Mouse (Mus musculus) liver, adult 2 months (tissue): Measurements from ENCODE around the gene Cactin. TPM values are rescaled to one million over a fixed set of nuclear protein-coding genes. Genes with fewer than 3 reads are reported as not detected.
A peak's percentile ranks its signal among the peaks of the same experiment; 100 is the strongest.

ENCODE experiments used
- DNase-seq: peaks from one replicate; pipeline ENCODE4 v3.0.0-alpha.2; 2011; ENCODE audit warnings: low read depth, low spot score; ENCODE audit errors: extremely low read depth
- H3K27ac ChIP-seq: fragments of 200-500 bp; replicated peaks from 2 replicates; pipeline ENCODE4 v1.5.1; 2012; ENCODE audit warnings: low read depth, mild to moderate bottlenecking, control low read depth, inconsistent platforms, low read length; ENCODE audit not compliant: insufficient read depth
- H3K27me3 ChIP-seq: fragments of 200-500 bp; 2 replicates; pipeline ENCODE4 v1.6.1; 2012; ENCODE audit warnings: mild to moderate bottlenecking, moderate library complexity, low read length, inconsistent platforms; ENCODE audit not compliant: control insufficient read depth, insufficient read depth
- H3K36me3 ChIP-seq: fragments of 200-500 bp; 2 replicates; pipeline ENCODE4 v1.6.1; 2012; ENCODE audit warnings: low read length, inconsistent platforms; ENCODE audit not compliant: control insufficient read depth, insufficient read depth
- H3K4me1 ChIP-seq: fragments of 200-500 bp; 2 replicates; pipeline ENCODE4 v1.6.1; 2011; ENCODE audit warnings: low read length; ENCODE audit not compliant: control insufficient read depth, insufficient read depth
- H3K4me3 ChIP-seq: fragments of 200-500 bp; 2 replicates; pipeline ENCODE4 v1.5.1; 2011; ENCODE audit warnings: low read depth, mild to moderate bottlenecking, control low read depth, low read length, moderate library complexity; ENCODE audit not compliant: insufficient read depth
- H3K79me2 ChIP-seq: fragments of 200-500 bp; 2 replicates; pipeline ENCODE4 v1.6.1; 2012; ENCODE audit warnings: inconsistent platforms, mild to moderate bottlenecking, low read length, moderate library complexity; ENCODE audit not compliant: control insufficient read depth, insufficient read depth
- H3K9ac ChIP-seq: fragments of 200-500 bp; 2 replicates; pipeline ENCODE4 v1.6.1; 2012; ENCODE audit warnings: low read depth, mild to moderate bottlenecking, control low read depth, inconsistent platforms, low read length
- CTCF ChIP-seq: fragments of 200-500 bp; IDR thresholded peaks from 2 replicates; pipeline ENCODE4 v1.5.1; 2011; ENCODE audit warnings: low read depth, low read length, control low read depth
- POLR2A ChIP-seq: fragments of 200-500 bp; IDR thresholded peaks from 2 replicates; pipeline ENCODE4 v1.6.1; 2011; ENCODE audit warnings: low read length, control low read depth; ENCODE audit not compliant: insufficient read depth; ENCODE audit errors: extremely low read depth
- WGBS: fragments of 180-500 bp; shearing (Covaris S2); methylation state at CpG from one replicate; pipeline ENCODE4 v1.1.7; 2018; 5-methylcytosine and 5-hydroxymethylcytosine counted together
- polyA plus RNA-seq: library from polyadenylated mRNA; depleted of rRNA; stranded (reverse); fragments of >200 nt; gene quantifications from 2 replicates; pipeline ENCODE4 v1.2.3, GENCODE M21; 2012
- total RNA-seq: library from RNA; depleted of rRNA; stranded (reverse); fragments of >200 nt; gene quantifications from 2 replicates; pipeline ENCODE4 v1.2.3, GENCODE M21; 2014

Gene Cactin
- total and polyA plus RNA-seq, 2 experiments: 5.0 to 14.1 TPM

DNA sequence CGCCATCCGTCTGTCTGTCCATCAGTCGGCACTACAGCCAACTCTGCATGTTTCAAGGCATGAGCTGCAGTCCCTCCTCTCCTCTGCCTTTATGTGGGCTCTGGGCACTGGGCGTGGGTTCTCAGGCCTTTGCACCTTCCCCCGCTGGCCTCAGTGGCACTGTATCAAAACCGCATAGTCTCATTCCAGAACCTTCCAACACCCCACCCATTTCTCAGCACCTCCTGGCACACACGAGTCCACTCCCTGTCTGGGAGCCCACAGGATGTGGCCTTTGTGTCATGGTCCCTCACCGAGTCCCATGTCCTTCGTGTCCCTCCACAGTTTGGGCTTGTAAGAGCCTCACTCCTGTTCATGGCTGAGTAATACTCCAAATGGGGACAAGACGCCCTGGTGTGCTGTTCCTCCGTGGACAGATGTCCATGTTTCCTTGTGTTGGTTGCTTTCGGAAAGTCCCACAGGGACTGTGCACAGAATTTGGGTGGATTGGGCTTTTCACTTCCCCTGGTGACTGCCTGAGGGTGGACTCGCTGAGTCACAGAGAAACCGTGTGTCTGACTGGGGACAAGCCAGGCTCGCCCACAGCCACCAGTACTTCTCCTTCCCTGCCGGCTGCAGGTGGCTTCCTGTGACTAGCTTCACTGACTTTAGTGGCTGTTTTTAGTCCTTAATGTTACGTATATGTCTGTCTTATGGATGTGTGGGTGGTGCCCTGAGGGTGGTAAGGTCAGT, 22.4 kb upstream of the Cactin start:
- Histone ChIP-seq H3K79me2 (peaks cover 79% of the 10 kb centered on the region), H3K27me3 (no peaks in the 10 kb centered on the region), H3K9ac (peak overlapping the region; percentile 14; the same call in 1 of the 2 replicates), H3K4me3 (no peak overlapping the region), H3K27ac (peak overlapping the region; percentile 87), H3K36me3 (no peaks in the 10 kb centered on the region), H3K4me1 (peaks cover 46% of the 10 kb centered on the region)
- WGBS: 79% methylated on average over 17 of the region's 17 CpGs
- no peak for DNase-seq
- TF ChIP-seq POLR2A (no peak), CTCF (no peak)

DNA sequence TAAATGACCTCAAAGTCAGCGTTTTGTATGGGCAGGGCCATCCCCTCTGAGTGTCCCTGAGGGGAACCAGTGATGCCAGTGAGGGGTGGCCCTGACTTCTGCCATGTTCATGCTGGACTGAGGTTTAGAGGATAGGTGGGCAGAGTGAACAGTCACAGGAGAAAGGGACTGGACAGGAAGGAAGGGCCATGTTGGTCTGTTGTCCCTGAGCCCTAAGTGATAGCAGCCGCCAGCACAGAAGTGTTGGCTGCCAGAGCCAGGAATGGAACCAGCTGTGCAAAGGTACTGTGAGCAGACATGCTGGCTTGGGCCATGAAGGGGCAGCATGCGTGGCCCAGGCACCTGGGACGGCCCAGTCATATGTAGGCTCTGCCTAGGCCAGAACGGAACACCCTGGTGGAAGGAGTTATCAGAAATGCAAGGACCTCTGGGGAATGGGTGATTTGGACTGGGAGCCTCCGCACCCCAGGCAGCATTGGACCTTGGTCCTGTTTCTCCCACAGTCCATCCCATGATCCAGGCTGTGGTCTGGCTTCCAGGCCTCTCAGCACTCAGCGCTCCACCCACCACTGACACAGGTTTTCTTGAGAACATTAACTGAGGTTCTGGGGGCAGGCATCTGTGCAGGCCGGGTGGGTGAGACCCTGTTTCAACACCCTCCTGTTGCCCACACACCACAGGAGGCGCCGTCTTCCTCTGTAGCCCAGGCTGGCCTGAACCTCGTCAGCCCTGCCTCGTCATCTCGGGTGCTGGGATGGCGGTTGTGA, 21.1 kb upstream of the Cactin start:
- peaks cover 44% of the 10 kb centered on the region for H3K4me1 ChIP-seq

DNA sequence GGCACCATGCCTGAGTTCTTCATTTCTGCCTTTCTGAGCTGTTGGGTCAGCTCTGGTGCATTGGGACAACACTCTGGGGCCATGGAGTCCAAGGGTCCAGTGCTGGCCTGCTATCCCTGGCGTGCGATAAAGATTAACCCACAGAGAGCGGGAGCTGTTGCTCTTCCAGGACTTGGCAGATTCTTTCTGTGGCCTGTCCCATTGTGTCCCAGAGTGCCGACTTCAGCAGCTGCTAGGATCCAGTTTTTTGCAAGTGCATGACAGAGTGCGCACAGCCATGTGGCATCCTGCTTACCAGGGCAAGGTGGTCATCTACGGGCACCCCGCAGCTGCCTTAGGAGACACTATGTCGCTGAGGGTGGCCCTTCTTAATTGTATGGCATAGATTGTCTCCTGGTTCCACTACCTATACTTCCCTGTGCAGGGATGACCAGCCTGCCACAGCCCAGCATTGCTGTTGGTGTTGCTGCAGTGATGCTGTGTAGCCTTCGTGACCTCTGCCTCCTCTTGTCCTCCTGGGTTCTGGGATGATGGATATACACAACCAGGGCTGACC, 20.5 kb upstream of the Cactin start:
- TF ChIP-seq POLR2A (no peak), CTCF (no peak)
- Histone ChIP-seq H3K4me1 (peaks cover 43% of the 10 kb centered on the region), H3K79me2 (peaks cover 70% of the 10 kb centered on the region), H3K27ac (peak overlapping the region; percentile 87), H3K27me3 (no peaks in the 10 kb centered on the region), H3K36me3 (no peaks in the 10 kb centered on the region), H3K9ac (peak overlapping the region; percentile 48), H3K4me3 (peak overlapping the region; percentile 16; the same call in 1 of the 2 replicates)
- WGBS: 31% methylated on average over 9 of the region's 9 CpGs
- DNase-seq: peak; percentile 87

More for the DNA sequence above, 21.1 kb upstream of the Cactin start:
- peak overlapping the region; percentile 16; the same call in 1 of the 2 replicates for H3K4me3 ChIP-seq
- peak overlapping the region; percentile 87 for H3K27ac ChIP-seq
- H3K36me3 ChIP-seq: no peaks in the 10 kb centered on the region
- H3K27me3 ChIP-seq: no peaks in the 10 kb centered on the region
- TF ChIP-seq POLR2A (no peak), CTCF (no peak)
- peak overlapping the region; percentile 48 for H3K9ac ChIP-seq
- H3K79me2 ChIP-seq: peaks cover 70% of the 10 kb centered on the region
- 13% methylated on average over 14 of the region's 14 CpGs for WGBS
- DNase-seq: peak; percentile 75

DNA sequence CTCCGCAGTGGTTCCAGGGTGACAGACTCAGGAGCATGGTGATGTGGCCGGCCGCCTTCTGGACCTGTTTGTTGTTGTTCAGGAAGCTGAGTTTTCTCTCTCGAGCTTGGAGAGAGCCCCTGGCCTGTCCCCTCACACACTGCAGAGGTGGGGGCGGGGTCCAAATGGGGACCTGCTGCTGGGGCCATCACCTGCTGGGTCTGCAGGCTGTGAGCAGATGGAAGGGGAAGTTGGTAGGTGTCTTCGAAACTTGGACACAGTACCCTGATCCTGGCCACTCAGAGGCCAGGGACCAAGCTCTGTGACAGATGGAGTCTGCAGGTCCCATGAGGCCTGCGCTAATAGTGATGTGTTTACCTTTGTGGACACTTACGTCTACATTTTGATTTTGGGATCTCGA, 19.6 kb upstream of the Cactin start:
- DNase-seq: no peak
- WGBS: 75% methylated on average over 9 of the region's 9 CpGs
- Histone ChIP-seq H3K27me3 (no peaks in the 10 kb centered on the region), H3K4me1 (peaks cover 40% of the 10 kb centered on the region), H3K36me3 (no peaks in the 10 kb centered on the region), H3K9ac (no peak overlapping the region), H3K79me2 (peaks cover 66% of the 10 kb centered on the region), H3K4me3 (no peak overlapping the region), H3K27ac (no peak overlapping the region)
- TF ChIP-seq CTCF (no peak), POLR2A (no peak)

DNA sequence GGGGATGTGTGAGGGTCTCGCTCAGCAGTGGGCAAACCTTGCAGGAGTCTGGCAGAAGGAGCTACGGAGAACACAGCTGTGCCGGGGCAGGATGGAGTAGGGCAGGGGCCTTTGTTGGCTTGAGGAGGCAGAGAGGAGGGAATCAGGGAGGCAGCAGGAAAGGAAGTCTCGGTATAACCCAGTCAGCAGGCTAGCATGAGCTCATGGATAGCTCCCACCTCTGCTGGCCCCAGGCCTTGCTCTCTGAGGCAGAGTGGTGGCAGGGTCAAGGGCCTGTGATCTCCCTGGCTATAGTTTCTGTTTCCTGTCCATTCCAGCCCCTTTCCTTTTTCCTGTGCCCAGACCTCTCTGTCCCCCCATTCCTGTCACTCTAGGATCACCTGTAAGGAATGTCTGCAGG, 18.6 kb upstream of the Cactin start:
- Histone ChIP-seq H3K4me1 (peaks cover 39% of the 10 kb centered on the region), H3K36me3 (no peaks in the 10 kb centered on the region), H3K27ac (0 out of 2 replicates have a peak overlapping the region, but pooled peaks have one; percentile 1), H3K9ac (no peak overlapping the region), H3K27me3 (no peaks in the 10 kb centered on the region), H3K4me3 (no peak overlapping the region), H3K79me2 (peaks cover 60% of the 10 kb centered on the region)
- TF ChIP-seq POLR2A (no peak), CTCF (no peak)
- 66% methylated on average over 4 of the region's 4 CpGs for WGBS
- no peak for DNase-seq
